Mouse (Mus musculus): ENCODE data around the gene Thoc6. TPM values are rescaled to one million over a fixed set of nuclear protein-coding genes. Genes with fewer than 3 reads are reported as not detected.
A peak's percentile ranks its signal among the peaks of the same experiment; 100 is the strongest.

Gene Thoc6
- polyA plus RNA-seq, 1 experiment = 30.1 TPM

DNA sequence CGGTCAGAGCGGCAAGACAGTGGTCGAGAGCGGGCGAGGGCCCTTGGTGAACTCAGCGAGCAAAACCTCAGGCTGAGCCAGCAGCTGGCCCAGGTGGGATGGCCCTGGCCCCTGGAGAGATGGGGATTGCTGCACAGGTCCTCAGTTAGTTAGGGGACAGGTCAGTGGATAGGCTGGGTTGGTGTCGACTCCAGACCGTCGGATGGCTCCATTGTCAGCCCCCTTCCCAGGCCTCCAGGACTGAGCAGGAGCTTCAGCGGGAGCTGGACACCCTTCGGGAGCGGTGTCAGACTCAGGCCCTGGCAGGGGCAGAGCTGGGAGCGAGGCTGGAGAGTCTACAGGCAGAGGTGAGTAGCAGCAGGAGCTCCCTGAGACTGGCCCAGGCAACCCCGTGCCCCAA, 8.2 kb downstream of the Thoc6 start:
- Histone ChIP-seq H3K4me2 (ENCODE audit: low read depth) (no peak overlapping the region), H3K79me2 (ENCODE audit: control insufficient read depth, insufficient read depth) (no peaks in the 10 kb centered on the region), H3ac (ENCODE audit: control insufficient read depth, insufficient read length) (no peak overlapping the region), H3K4me3 (no peak overlapping the region), H3K36me3 (ENCODE audit: control insufficient read depth, insufficient read depth) (peaks cover 13% of the 10 kb centered on the region), H3K27me3 (ENCODE audit: control insufficient read depth, insufficient read depth, insufficient read length) (no peaks in the 10 kb centered on the region)
- TF ChIP-seq MYOG (IDR thresholded peaks at IDR 0.05; ENCODE audit: control insufficient read depth in 1 of 3, insufficient read depth in 1 of 3, insufficient read length in 2 of 3, low read depth in 2 of 3) (no peak), POLR2AphosphoS2 (IDR thresholded peaks at IDR 0.05; ENCODE audit: insufficient read length, low read depth) (no peak), CEBPB (IDR thresholded peaks at IDR 0.05; ENCODE audit: insufficient read depth, poor library complexity, severe bottlenecking) (no peak), USF1 (IDR thresholded peaks at IDR 0.05; ENCODE audit: low read depth) (no peak), TCF12 (IDR thresholded peaks at IDR 0.05; ENCODE audit: insufficient read depth, poor library complexity, severe bottlenecking) (no peak), POLR2A (IDR thresholded peaks at IDR 0.05; ENCODE audit: insufficient read length, low read depth) (no peak), MYOD1 (IDR thresholded peaks at IDR 0.05; ENCODE audit: control insufficient read depth in 1 of 3, insufficient read length in 2 of 3, low read depth in 2 of 3) (no peak), SRF (IDR thresholded peaks at IDR 0.05; ENCODE audit: control insufficient read depth, insufficient read length, low read depth) (no peak), TCF3 (IDR thresholded peaks at IDR 0.05; ENCODE audit: insufficient read length, low read depth) (no peak)

DNA sequence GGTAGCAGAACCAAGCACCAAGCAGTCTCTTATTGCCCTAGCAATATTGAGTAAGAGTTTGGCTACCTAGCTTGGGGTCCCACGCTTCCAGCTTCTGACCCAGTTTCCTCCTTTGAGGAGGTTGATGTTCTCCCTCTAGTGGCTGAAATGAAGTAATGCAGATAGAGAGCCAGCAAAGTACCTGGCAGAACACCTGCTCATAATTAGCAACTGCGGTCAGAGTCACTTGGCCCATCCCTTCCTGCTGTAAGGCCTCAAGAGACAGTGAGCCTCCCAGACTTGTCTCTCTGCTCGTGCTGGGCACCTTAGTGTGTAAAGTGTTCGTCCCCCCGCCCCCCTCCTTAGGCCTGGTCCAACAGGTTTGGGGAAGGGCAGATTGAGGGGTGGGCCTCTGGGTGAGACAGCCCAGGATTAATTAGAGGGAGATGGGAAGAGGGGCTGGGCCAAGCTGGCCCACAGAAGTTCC, 9.1 kb downstream of the Thoc6 start:
- no peak overlapping the region for H3K4me2 ChIP-seq (ENCODE audit: low read depth)
- TF ChIP-seq SRF (IDR thresholded peaks at IDR 0.05; ENCODE audit: control insufficient read depth, insufficient read length, low read depth) = no peak
- no peak for TF ChIP-seq E2F4 (IDR thresholded peaks at IDR 0.05; ENCODE audit: insufficient read depth)
- TF ChIP-seq POLR2AphosphoS2 (IDR thresholded peaks at IDR 0.05; ENCODE audit: insufficient read length, low read depth) = peak; percentile 75
- no peak overlapping the region for H3K4me3 ChIP-seq
- peaks cover 6% of the 10 kb centered on the region for H3K36me3 ChIP-seq (ENCODE audit: control insufficient read depth, insufficient read depth)
- no peak overlapping the region for H3ac ChIP-seq (ENCODE audit: control insufficient read depth, insufficient read length)
- no peaks in the 10 kb centered on the region for H3K27me3 ChIP-seq (ENCODE audit: control insufficient read depth, insufficient read depth, insufficient read length)
- H3K79me2 ChIP-seq (ENCODE audit: control insufficient read depth, insufficient read depth) = no peaks in the 10 kb centered on the region

DNA sequence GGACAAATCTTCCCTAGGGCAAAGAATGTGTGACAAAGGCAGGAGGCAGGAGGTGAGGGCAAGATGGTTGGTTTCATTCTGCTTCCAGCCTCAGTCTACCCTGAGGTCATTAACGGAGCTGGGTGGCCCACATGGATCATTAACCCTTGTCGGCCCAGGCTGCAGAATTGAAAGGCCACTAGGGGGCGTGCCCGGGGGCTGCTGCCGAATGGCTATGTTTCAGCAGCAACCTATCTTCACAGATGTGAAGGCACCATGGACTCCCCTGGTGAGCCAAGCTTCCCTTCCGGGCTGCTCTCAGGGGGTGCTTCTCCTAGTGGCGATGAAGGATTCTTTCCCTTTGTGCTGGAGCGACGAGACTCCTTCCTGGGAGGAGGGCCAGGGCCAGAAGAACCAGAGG, 12.2 kb downstream of the Thoc6 start:
- H3K36me3 ChIP-seq (ENCODE audit: control insufficient read depth, insufficient read depth) = peaks cover 4% of the 10 kb centered on the region
- no peaks in the 10 kb centered on the region for H3K27me3 ChIP-seq (ENCODE audit: control insufficient read depth, insufficient read depth, insufficient read length)
- no peak for TF ChIP-seq E2F4 (IDR thresholded peaks at IDR 0.05; ENCODE audit: insufficient read depth)
- no peak for TF ChIP-seq MAX (IDR thresholded peaks at IDR 0.05; ENCODE audit: low read depth)
- TF ChIP-seq POLR2A (IDR thresholded peaks at IDR 0.05; ENCODE audit: insufficient read length, low read depth) = no peak
- no peak for TF ChIP-seq REST (IDR thresholded peaks at IDR 0.05; ENCODE audit: insufficient read depth, insufficient read length)
- no peak for TF ChIP-seq MYOG (IDR thresholded peaks at IDR 0.05; ENCODE audit: control insufficient read depth in 1 of 3, insufficient read depth in 1 of 3, insufficient read length in 2 of 3, low read depth in 2 of 3)
- no peak for TF ChIP-seq SRF (IDR thresholded peaks at IDR 0.05; ENCODE audit: control insufficient read depth, insufficient read length, low read depth)
- TF ChIP-seq MYOD1 (IDR thresholded peaks at IDR 0.05; ENCODE audit: control insufficient read depth in 1 of 3, insufficient read length in 2 of 3, low read depth in 2 of 3) = no peak
- no peak for TF ChIP-seq USF1 (IDR thresholded peaks at IDR 0.05; ENCODE audit: low read depth)
- TF ChIP-seq TCF12 (IDR thresholded peaks at IDR 0.05; ENCODE audit: insufficient read depth, poor library complexity, severe bottlenecking) = no peak
- TF ChIP-seq POLR2AphosphoS2 (IDR thresholded peaks at IDR 0.05; ENCODE audit: insufficient read length, low read depth) = no peak
- no peak for TF ChIP-seq CEBPB (IDR thresholded peaks at IDR 0.05; ENCODE audit: insufficient read depth, poor library complexity, severe bottlenecking)
- TF ChIP-seq TCF3 (IDR thresholded peaks at IDR 0.05; ENCODE audit: insufficient read length, low read depth) = no peak
- H3K79me2 ChIP-seq (ENCODE audit: control insufficient read depth, insufficient read depth) = no peaks in the 10 kb centered on the region
- no peak overlapping the region for H3ac ChIP-seq (ENCODE audit: control insufficient read depth, insufficient read length)
- no peak overlapping the region for H3K4me3 ChIP-seq
- H3K4me2 ChIP-seq (ENCODE audit: low read depth) = no peak overlapping the region

DNA sequence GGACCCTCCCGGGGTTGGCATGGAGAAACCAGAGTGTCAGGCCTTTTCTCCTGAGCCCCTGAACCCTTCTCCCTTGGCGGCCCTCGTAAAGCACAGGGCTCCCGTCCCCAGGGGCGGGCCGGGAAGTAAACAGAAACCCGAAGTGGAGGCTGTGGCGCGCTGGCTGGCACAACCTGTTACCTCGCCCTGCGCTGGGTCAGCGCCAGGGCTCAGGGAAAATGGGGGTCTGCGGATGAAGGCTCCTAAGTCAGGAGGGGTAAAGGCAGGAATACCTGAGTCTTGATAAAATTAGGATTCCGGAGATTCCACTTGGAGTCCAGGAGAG, 12.8 kb downstream of the Thoc6 start:
- Histone ChIP-seq H3K27me3 (ENCODE audit: control insufficient read depth, insufficient read depth, insufficient read length) (no peaks in the 10 kb centered on the region), H3K4me2 (ENCODE audit: low read depth) (no peak overlapping the region), H3K79me2 (ENCODE audit: control insufficient read depth, insufficient read depth) (no peaks in the 10 kb centered on the region), H3K4me3 (no peak overlapping the region), H3ac (ENCODE audit: control insufficient read depth, insufficient read length) (no peak overlapping the region), H3K36me3 (ENCODE audit: control insufficient read depth, insufficient read depth) (no peaks in the 10 kb centered on the region)
- TF ChIP-seq USF1 (IDR thresholded peaks at IDR 0.05; ENCODE audit: low read depth) (no peak), POLR2AphosphoS2 (IDR thresholded peaks at IDR 0.05; ENCODE audit: insufficient read length, low read depth) (no peak), TCF12 (IDR thresholded peaks at IDR 0.05; ENCODE audit: insufficient read depth, poor library complexity, severe bottlenecking) (no peak), MYOD1 (IDR thresholded peaks at IDR 0.05; ENCODE audit: control insufficient read depth in 1 of 3, insufficient read length in 2 of 3, low read depth in 2 of 3) (no peak), TCF3 (IDR thresholded peaks at IDR 0.05; ENCODE audit: insufficient read length, low read depth) (no peak), REST (IDR thresholded peaks at IDR 0.05; ENCODE audit: insufficient read depth, insufficient read length) (no peak), E2F4 (IDR thresholded peaks at IDR 0.05; ENCODE audit: insufficient read depth) (no peak), MAX (IDR thresholded peaks at IDR 0.05; ENCODE audit: low read depth) (no peak), MYOG (IDR thresholded peaks at IDR 0.05; ENCODE audit: control insufficient read depth in 1 of 3, insufficient read depth in 1 of 3, insufficient read length in 2 of 3, low read depth in 2 of 3) (no peak), CEBPB (IDR thresholded peaks at IDR 0.05; ENCODE audit: insufficient read depth, poor library complexity, severe bottlenecking) (no peak), SRF (IDR thresholded peaks at IDR 0.05; ENCODE audit: control insufficient read depth, insufficient read length, low read depth) (no peak), POLR2A (IDR thresholded peaks at IDR 0.05; ENCODE audit: insufficient read length, low read depth) (no peak)

DNA sequence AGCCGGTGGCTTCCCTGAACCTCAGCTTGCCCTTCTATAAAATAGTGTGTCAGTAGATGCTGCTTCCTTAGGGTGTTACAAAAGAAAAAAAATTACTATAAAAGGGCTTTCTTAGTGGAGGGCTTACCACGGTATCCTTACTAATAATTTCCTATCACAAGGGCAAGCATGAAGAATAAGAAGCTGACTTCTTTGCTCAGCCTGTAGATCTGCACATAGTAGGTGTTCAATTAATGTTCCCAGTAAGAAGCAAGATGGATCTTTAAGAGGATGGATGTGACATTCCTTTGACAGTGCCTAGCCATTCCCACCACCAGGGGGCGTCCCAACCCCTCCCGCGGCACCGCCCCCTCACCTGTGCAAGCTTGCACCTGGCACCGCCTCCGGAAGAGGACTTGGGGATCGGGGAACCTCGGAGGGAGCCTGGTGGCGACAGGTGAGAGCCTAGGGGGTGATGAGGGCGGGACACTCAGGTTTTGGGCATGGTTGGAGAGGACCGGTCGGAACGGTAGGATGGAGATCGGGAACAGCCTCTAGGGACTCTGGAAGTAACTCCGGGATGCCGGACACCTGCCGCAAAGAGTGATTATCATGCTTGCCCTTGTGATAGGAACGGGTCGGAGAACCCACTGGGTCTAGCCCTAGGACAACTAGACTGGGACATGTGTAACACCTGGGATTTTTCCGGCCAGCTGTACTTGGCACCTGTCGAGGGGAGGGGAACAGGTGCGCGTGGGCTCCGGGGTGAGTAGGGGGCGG, 13.4 kb downstream of the Thoc6 start, which contains the start of gene Bicdl2:
TSS of gene Bicdl2 (plus strand) at position 390 of the 759 bp plus-strand sequence.
- no peaks in the 10 kb centered on the region for H3K79me2 ChIP-seq (ENCODE audit: control insufficient read depth, insufficient read depth)
- peak in 1 of 3 experiments; percentile 11 for TF ChIP-seq MYOG (IDR thresholded peaks at IDR 0.05; ENCODE audit: control insufficient read depth in 1 of 3, insufficient read depth in 1 of 3, insufficient read length in 2 of 3, low read depth in 2 of 3)
- peak in 1 of 3 experiments; percentile 44 for TF ChIP-seq MYOD1 (IDR thresholded peaks at IDR 0.05; ENCODE audit: control insufficient read depth in 1 of 3, insufficient read length in 2 of 3, low read depth in 2 of 3)
- TF ChIP-seq POLR2AphosphoS2 (IDR thresholded peaks at IDR 0.05; ENCODE audit: insufficient read length, low read depth) = no peak
- no peaks in the 10 kb centered on the region for H3K27me3 ChIP-seq (ENCODE audit: control insufficient read depth, insufficient read depth, insufficient read length)
- H3ac ChIP-seq (ENCODE audit: control insufficient read depth, insufficient read length) = no peak within 1 kb of the TSS
- no peak within 1 kb of the TSS for H3K4me3 ChIP-seq
- no peak within 1 kb of the TSS for H3K4me2 ChIP-seq (ENCODE audit: low read depth)
- no peaks in the 10 kb centered on the region for H3K36me3 ChIP-seq (ENCODE audit: control insufficient read depth, insufficient read depth)
